Mouse (Mus musculus) intestine, embryonic 15.5 days (tissue): ENCODE measurements around the gene Tmem256. TPM values are rescaled to one million over a fixed set of nuclear protein-coding genes. Genes with fewer than 3 reads are reported as not detected.
A peak's percentile ranks its signal among the peaks of the same experiment; 100 is the strongest.

Experiments used
- ATAC-seq: fragments of 200-750 bp; cut with Nextera tagmentation; 2 replicates; pipeline ENCODE4 v1.8.0; 2017; ENCODE audit warnings: moderate TSS enrichment, moderate library complexity
- H3K27ac ChIP-seq: fragments of 300-500 bp; sonication (generic); 2 replicates; pipeline ENCODE4 v1.5.1; 2015; ENCODE audit warnings: mild to moderate bottlenecking, inconsistent platforms
- H3K27me3 ChIP-seq: fragments of 300-500 bp; sonication (generic); replicated peaks from 2 replicates; pipeline ENCODE4 v1.6.1; 2015; ENCODE audit warnings: inconsistent platforms
- H3K36me3 ChIP-seq: fragments of 300-500 bp; sonication (generic); 2 replicates; pipeline ENCODE4 v1.6.1; 2015; ENCODE audit warnings: inconsistent platforms
- H3K4me1 ChIP-seq: fragments of 300-500 bp; sonication (generic); replicated peaks from 2 replicates; pipeline ENCODE4 v1.6.1; 2015; ENCODE audit warnings: inconsistent platforms
- H3K4me2 ChIP-seq: fragments of 300-500 bp; sonication (generic); replicated peaks from 2 replicates; pipeline ENCODE4 v1.6.1; 2015; ENCODE audit warnings: mild to moderate bottlenecking, inconsistent platforms
- H3K4me3 ChIP-seq: fragments of 300-500 bp; sonication (generic); replicated peaks from 2 replicates; pipeline ENCODE4 v1.5.1; 2015; ENCODE audit warnings: inconsistent platforms
- H3K9ac ChIP-seq: fragments of 300-500 bp; sonication (generic); 2 replicates; pipeline ENCODE4 v1.6.1; 2015; ENCODE audit warnings: inconsistent platforms
- H3K9me3 ChIP-seq: fragments of 300-500 bp; sonication (generic); 2 replicates; pipeline ENCODE4 v1.6.1; 2016; ENCODE audit warnings: inconsistent platforms
- WGBS: fragments of 180-500 bp; shearing (Covaris S2); methylation state at CpG from one replicate; pipeline ENCODE4 v1.1.7; 2015; 5-methylcytosine and 5-hydroxymethylcytosine counted together
- polyA plus RNA-seq: library from polyadenylated mRNA; unstranded; fragments of >200 nt; fragmentation: Nextera tagmentation; extraction: Ambion mirVana; gene quantifications from 2 replicates; pipeline ENCODE4 v1.2.1, GENCODE M21; 2015

Tmem256 gene
- polyA plus RNA-seq, 1 experiment from 2014 or later, result 442 TPM

DNA sequence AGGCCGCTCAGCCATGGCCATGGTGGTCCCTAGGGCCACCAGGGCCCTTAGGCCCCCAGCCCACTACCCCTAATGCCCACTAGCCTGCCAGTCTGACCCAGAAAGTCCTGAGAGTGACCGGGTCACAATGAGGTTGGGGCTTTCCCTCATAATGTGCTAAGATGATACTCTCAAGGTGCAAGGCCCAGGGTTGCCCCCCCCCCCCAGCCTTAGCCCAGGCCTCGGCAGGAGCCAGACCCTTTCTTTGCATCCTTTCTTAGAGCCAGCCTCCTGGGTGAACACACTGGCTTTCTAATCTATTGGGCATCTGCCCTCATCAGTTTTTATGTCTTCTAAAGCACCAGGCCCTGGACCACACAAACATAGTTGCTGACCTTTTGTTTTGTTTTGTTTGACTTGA lies 16.2 kb upstream of the Tmem256 start, which contains the start of gene Spem1:
TSS of gene Spem1 (minus strand) at position 101 of the 400 bp plus-strand sequence.
- H3K4me2 ChIP-seq, result no peak within 1 kb of the TSS
- no peak within 1 kb of the TSS for H3K27ac ChIP-seq
- 79% methylated on average over 3 of the region's 3 CpGs for WGBS
- H3K4me1 ChIP-seq, result no peaks in the 10 kb centered on the region
- ATAC-seq, result no peak
- H3K9me3 ChIP-seq, result no peaks in the 10 kb centered on the region
- no peaks in the 10 kb centered on the region for H3K27me3 ChIP-seq
- peaks cover 10% of the 10 kb centered on the region; the same call in 1 of the 2 replicates for H3K36me3 ChIP-seq
- H3K4me3 ChIP-seq, result no peak within 1 kb of the TSS
- H3K9ac ChIP-seq, result no peak within 1 kb of the TSS

DNA sequence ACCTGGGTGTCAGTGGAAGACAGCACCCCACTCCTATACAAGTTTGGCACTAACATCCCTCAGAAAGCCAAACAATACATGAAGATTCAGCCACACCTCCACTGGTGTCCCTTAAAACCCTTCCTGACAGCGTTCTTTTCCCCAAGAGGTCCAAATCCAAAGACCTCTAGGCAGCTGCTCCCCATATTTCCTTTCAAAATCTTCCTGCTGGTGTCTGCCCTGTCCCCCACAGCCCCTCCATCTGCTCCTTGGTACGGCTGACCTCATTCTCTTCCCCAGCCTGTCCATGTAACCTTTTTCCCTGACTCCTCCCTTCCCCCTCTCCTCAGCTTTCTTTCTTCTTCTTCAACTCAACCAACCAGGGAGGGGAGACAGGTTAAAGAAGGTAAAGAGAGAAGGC lies 14.9 kb upstream of the Tmem256 start:
- WGBS, result 83% methylated on average over 2 of the region's 2 CpGs
- no peak overlapping the region for H3K4me3 ChIP-seq
- H3K36me3 ChIP-seq, result peaks cover 21% of the 10 kb centered on the region
- H3K27ac ChIP-seq, result no peak overlapping the region
- no peak overlapping the region for H3K9ac ChIP-seq
- H3K4me1 ChIP-seq, result no peaks in the 10 kb centered on the region
- ATAC-seq, result no peak
- H3K27me3 ChIP-seq, result no peaks in the 10 kb centered on the region
- H3K4me2 ChIP-seq, result no peak overlapping the region
- no peaks in the 10 kb centered on the region for H3K9me3 ChIP-seq

DNA sequence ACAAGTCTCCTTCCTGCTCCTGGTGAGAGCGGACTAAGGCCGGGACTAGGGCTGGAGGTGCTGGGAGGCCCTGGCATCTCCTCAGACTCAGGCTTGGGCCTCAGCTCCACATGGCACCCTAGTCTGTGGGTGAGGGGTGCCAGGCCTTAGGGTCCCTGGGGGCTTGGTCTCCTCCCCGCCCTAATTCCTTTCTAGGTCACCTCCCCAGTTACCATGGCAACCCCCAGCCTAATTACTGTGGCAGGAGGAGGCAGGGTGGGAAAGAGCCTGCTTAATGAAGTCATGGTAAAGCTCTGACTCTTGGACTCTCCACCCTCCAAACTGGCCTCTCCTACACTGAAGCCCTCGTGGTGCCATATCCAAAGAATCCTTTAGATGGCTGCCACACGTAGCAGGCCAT lies 9.5 kb upstream of the Tmem256 start:
- Histone ChIP-seq H3K4me3 (no peak overlapping the region), H3K27ac (no peak overlapping the region), H3K9me3 (no peaks in the 10 kb centered on the region), H3K36me3 (peaks cover 21% of the 10 kb centered on the region), H3K27me3 (no peaks in the 10 kb centered on the region), H3K4me2 (no peak overlapping the region), H3K9ac (no peak overlapping the region), H3K4me1 (peaks cover 2% of the 10 kb centered on the region)
- 73% methylated on average over 5 of the region's 5 CpGs for WGBS
- ATAC-seq, result peak; percentile 37; the same call in 1 of the 2 replicates

DNA sequence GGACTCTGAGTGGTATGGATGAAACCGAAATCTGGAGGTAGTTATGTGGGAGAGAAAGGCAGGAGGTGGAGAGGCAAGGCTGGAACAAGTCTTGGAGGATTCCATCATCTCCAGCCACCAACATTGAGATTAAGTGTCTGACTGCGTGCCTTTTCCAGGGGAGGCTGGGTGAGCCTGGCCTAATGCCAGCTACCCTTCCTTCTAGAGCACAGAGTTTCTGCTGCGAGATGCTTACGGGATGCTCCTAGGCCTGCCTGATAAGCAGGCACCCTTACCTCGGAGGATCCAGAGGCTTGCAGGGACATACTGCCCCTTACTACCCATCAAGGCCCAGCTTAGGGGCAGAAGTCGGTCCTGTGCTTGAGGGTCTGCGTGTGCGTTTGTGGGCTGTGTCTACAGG lies 4.8 kb upstream of the Tmem256 start:
- ATAC-seq, result no peak
- H3K27ac ChIP-seq, result no peak overlapping the region
- H3K4me3 ChIP-seq, result peak overlapping the region; percentile 40
- peak overlapping the region; percentile 45; the same call in 1 of the 2 replicates for H3K9ac ChIP-seq
- peak overlapping the region; percentile 92 for H3K4me2 ChIP-seq
- peaks cover 32% of the 10 kb centered on the region for H3K4me1 ChIP-seq
- no peaks in the 10 kb centered on the region for H3K9me3 ChIP-seq
- H3K36me3 ChIP-seq, result no peaks in the 10 kb centered on the region
- H3K27me3 ChIP-seq, result no peaks in the 10 kb centered on the region
- 73% methylated on average over 8 of the region's 8 CpGs for WGBS

DNA sequence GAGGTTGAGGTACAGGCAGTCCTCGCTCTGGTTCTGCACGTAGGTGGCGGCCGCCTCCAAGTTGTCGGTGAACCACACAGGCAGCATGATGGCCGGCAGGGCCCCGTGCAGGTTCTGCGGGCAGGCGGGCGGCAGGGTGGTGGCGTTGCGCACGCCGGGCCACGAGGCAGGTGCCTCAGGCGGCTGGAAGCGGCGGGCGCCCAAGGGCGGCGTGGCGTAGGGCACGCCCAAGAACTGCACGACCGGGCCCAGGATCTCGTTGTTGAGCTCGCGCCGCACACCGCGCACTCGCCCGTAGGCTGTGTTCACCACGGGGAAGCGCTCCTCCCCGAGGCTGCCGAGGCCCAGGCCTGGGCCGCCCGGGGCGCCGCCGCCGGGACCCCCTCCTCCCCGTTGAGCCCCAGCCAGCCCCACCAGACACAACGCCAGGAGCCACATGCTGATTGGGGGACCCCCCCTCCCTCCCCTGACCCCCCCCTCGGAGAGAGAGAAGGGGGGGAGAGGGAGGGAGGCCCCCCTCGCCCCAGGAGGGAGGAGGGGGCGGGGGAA lies 4.2 kb upstream of the Tmem256 start:
- no peaks in the 10 kb centered on the region for H3K9me3 ChIP-seq
- no peaks in the 10 kb centered on the region for H3K27me3 ChIP-seq
- peak overlapping the region; percentile 40 for H3K4me3 ChIP-seq
- H3K4me2 ChIP-seq, result peak overlapping the region; percentile 92
- H3K27ac ChIP-seq, result no peak overlapping the region
- H3K36me3 ChIP-seq, result no peaks in the 10 kb centered on the region
- ATAC-seq, result peak; percentile 3; the same call in 1 of the 2 replicates
- H3K4me1 ChIP-seq, result peaks cover 33% of the 10 kb centered on the region
- WGBS, result 11% methylated on average over 42 of the region's 48 CpGs
- peak overlapping the region; percentile 45 for H3K9ac ChIP-seq

DNA sequence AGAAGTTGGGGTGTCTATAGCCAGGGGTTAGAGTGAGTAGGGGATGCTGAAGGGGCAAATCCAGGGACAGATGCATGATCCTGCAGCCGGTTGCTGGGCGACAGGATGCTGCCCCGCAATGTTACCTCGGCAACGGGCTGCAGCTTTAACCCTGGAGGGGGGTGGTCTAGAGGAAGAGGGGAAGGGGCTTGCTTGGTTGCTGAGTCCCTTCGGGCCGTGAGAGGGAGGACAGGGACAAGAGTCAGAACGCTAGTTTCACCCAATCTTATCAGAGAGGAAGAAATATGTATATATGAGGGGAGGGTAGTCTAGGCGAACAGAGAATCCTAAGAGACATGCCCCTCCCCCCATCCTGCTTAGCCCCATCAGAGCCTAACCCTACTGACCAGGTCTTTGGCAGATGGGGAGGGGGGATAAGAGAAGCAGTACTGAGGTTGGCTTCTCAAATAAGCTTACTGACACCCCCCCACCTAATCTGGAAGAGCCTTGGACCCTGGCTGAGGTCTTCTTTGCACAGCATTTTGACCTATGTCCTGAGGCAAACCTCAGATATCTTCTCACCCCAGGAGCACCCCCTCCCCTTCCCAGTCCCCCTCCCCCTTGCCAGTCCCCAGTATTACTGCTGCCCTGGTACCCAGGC lies 2.9 kb upstream of the Tmem256 start:
- H3K27ac ChIP-seq, result no peak overlapping the region
- 31% methylated on average over 9 of the region's 9 CpGs for WGBS
- 0 out of 2 replicates have a peak overlapping the region, but pooled peaks have one; percentile 71 for H3K4me3 ChIP-seq
- ATAC-seq, result no peak
- peak overlapping the region; percentile 92 for H3K4me2 ChIP-seq
- H3K9me3 ChIP-seq, result no peaks in the 10 kb centered on the region
- H3K4me1 ChIP-seq, result peaks cover 37% of the 10 kb centered on the region
- no peaks in the 10 kb centered on the region for H3K27me3 ChIP-seq
- no peaks in the 10 kb centered on the region for H3K36me3 ChIP-seq
- no peak overlapping the region for H3K9ac ChIP-seq

DNA sequence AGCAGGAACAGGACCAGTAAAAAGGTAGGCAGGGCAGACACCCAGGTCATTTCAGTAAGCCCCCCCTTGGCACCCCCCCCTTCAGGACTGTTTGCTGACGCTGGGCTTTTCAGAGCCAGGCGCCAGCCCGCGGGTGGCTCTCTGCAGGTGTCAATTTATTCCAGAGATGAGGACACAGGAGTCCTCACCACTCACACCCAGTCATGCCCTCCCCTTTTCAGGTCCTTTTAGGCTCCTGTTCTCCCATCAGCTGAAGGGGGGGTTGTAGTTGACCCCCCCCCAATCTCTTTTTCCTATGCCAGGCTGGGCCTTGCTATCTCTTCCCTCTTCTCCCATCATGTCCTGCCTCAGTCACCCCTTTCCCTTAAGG lies 2.4 kb upstream of the Tmem256 start:
- Histone ChIP-seq H3K27ac (no peak overlapping the region), H3K9ac (no peak overlapping the region), H3K9me3 (no peaks in the 10 kb centered on the region), H3K4me1 (peaks cover 37% of the 10 kb centered on the region), H3K4me3 (peak overlapping the region; percentile 71), H3K4me2 (peak overlapping the region; percentile 92), H3K36me3 (no peaks in the 10 kb centered on the region), H3K27me3 (no peaks in the 10 kb centered on the region)
- ATAC-seq, result no peak
- 29% methylated on average over 4 of the region's 4 CpGs for WGBS

DNA sequence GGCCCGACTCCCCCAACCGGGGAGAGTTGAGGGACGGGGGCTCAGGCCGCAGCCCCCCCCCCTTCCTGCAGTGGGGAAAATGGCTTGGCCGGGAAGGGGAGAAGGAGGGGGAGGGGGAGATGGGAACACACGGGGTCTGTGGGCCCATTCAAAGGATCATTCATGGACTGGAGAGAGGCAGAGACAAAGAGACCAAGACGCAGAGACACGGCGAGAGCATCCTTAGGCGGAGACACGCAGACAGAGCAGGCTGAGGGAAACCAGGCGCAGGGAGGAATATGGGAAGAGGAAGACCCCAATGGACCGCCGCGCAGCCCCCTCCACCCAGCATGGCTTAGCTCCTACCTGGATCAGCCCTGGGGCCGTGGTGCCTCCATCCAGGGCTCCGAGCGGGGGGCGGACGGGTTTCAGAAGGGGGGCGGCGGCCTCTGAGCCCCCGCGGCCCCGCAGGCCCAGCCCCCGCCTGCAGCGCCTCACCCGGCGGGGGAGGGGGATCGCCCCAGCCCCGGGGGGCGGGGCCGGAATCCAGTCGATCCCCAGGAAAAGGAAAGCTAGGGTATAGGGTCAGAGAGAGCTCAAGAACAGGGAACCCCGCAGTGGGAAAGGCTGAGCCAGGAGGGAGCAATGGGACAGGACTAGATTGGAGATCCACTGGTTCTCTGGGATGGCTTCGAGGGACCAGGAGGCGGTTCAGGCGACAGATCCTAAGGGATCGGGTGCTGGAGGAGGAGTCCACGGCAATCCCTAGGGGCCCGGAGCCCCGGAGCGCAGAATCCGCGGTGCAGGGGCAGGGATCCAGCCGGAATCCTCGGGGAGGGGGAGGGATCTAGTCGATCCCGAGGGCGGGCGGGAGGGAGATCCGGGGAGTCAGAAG lies 1.4 kb upstream of the Tmem256 start:
- peak; percentile 0; the same call in 1 of the 2 replicates for ATAC-seq
- Histone ChIP-seq H3K4me3 (peak overlapping the region; percentile 71), H3K36me3 (no peaks in the 10 kb centered on the region), H3K9ac (peak overlapping the region; percentile 65), H3K27me3 (no peaks in the 10 kb centered on the region), H3K4me1 (peaks cover 37% of the 10 kb centered on the region), H3K27ac (peak overlapping the region; percentile 87), H3K4me2 (peak overlapping the region; percentile 92), H3K9me3 (no peaks in the 10 kb centered on the region)
- WGBS, result 1% methylated on average over 48 of the region's 52 CpGs

DNA sequence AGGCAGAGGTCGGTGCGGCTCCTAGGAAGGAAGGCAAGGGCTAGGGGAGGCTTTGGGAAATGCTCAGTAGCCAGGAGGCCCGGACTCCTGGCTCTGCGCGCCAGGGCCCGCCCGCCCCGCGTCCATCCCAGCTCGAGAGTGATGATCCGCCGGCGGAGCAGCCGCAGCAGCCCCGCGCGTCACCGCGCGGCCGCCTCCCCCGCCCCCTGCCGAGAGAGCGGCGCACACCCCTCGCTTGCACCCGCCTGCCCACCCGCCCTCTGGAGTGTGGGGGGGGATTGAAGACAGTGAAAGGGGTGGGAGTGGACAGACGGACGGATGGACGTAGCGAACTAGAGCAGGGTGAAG lies 736 bp upstream of the Tmem256 start, which contains the start of gene Nlgn2:
TSS of gene Nlgn2 (minus strand) at position 181 of the 348 bp plus-strand sequence.
- no peaks in the 10 kb centered on the region for H3K27me3 ChIP-seq
- H3K4me2 ChIP-seq, result peak within 1 kb of the TSS; percentile 92
- H3K4me3 ChIP-seq, result peak within 1 kb of the TSS; percentile 71
- H3K27ac ChIP-seq, result peak within 1 kb of the TSS; percentile 87
- WGBS, result under 1% methylated on average over 32 of the region's 32 CpGs
- peak; percentile 74 for ATAC-seq
- H3K4me1 ChIP-seq, result peaks cover 37% of the 10 kb centered on the region
- no peaks in the 10 kb centered on the region for H3K9me3 ChIP-seq
- H3K9ac ChIP-seq, result peak within 1 kb of the TSS; percentile 72
- H3K36me3 ChIP-seq, result no peaks in the 10 kb centered on the region

DNA sequence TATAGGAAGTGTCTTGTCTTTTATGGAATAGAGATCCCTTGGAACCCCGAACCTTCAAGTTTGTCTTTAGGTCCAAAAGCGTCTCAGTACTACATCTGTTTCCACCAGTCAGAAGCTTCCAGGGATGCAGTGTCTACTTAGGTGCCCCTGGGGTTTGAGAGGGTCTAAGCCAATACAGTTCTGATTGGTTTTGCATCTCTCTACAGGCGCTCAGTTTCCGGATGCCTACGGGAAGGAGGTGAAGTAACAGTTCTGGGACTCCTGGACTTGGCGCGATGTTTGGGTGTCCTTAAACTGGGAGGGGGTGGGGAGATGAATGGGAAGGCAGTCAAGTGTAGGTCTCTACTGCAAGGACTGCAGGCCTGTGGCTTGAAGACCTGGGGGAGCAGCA lies 395 bp downstream of the Tmem256 start:
- no peaks in the 10 kb centered on the region for H3K36me3 ChIP-seq
- no peaks in the 10 kb centered on the region for H3K27me3 ChIP-seq
- no peak for ATAC-seq
- H3K27ac ChIP-seq, result peak overlapping the region; percentile 86
- H3K4me1 ChIP-seq, result peaks cover 36% of the 10 kb centered on the region
- H3K4me3 ChIP-seq, result peak overlapping the region; percentile 71
- H3K4me2 ChIP-seq, result peak overlapping the region; percentile 92
- WGBS, result 0% methylated on average over 7 of the region's 7 CpGs
- H3K9me3 ChIP-seq, result no peaks in the 10 kb centered on the region
- H3K9ac ChIP-seq, result peak overlapping the region; percentile 72

DNA sequence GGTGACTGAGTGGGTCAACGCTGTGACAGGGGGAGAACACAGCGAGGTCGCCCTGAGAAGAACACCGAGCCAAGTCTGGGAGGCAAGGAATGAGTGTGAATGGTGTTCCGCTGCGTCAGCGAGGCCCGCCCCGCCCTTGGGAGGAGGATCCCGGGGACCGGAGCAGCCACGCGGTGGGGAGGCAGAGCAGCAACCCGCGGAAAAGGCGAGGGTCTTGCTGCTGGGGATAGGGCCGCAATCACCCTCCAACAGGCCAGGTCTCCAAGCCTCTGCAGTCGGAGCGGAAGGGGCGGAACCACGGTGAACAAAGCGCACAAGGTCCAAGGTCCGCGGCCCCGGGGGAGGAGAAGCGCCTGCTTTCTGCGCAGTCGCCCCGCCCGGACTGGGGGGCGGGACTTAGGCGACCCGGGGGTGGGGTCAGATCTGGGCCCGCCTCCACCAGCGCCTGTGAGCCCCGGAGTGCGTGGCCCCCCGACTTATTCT lies 7.9 kb downstream of the Tmem256 start, which contains the start of gene Plscr3:
TSS of gene Plscr3 (plus strand) at position 179 of the 483 bp plus-strand sequence.
- peak; percentile 96 for ATAC-seq
- Histone ChIP-seq H3K9me3 (no peaks in the 10 kb centered on the region), H3K27ac (peak within 1 kb of the TSS; percentile 94), H3K27me3 (no peaks in the 10 kb centered on the region), H3K4me2 (peak within 1 kb of the TSS; percentile 90), H3K4me3 (peak within 1 kb of the TSS; percentile 70), H3K4me1 (peaks cover 18% of the 10 kb centered on the region), H3K36me3 (peaks cover 19% of the 10 kb centered on the region), H3K9ac (peak within 1 kb of the TSS; percentile 75)
- under 1% methylated on average over 38 of the region's 38 CpGs for WGBS
